Mouse (Mus musculus) liver, embryonic 13.5 days (tissue): ENCODE results near the gene Tmie. TPM values are rescaled to one million over a fixed set of nuclear protein-coding genes. Genes with fewer than 3 reads are reported as not detected.
A peak's percentile ranks its signal among the peaks of the same experiment; 100 is the strongest.

Experiments used
- ATAC-seq: fragments of 200-750 bp; cut with Nextera tagmentation; 2 replicates; pipeline ENCODE4 v1.8.0; 2017; ENCODE audit warnings: low read depth, mild to moderate bottlenecking, moderate number of reproducible peaks, moderate library complexity
- DNase-seq: peaks from one replicate; pipeline ENCODE4 v3.0.0; 2022
- H3K27ac ChIP-seq: fragments of 300-500 bp; sonication (generic); 2 replicates; pipeline ENCODE4 v1.5.1; 2015; ENCODE audit warnings: moderate library complexity, mild to moderate bottlenecking, inconsistent platforms
- H3K27me3 ChIP-seq: fragments of 300-500 bp; sonication (generic); 2 replicates; pipeline ENCODE4 v1.6.1; 2015; ENCODE audit warnings: mild to moderate bottlenecking, inconsistent platforms
- H3K36me3 ChIP-seq: fragments of 300-500 bp; sonication (generic); 2 replicates; pipeline ENCODE4 v1.6.1; 2015; ENCODE audit warnings: mild to moderate bottlenecking, inconsistent platforms
- H3K4me1 ChIP-seq: fragments of 300-500 bp; sonication (generic); replicated peaks from 2 replicates; pipeline ENCODE4 v1.6.1; 2015; ENCODE audit warnings: inconsistent platforms
- H3K4me2 ChIP-seq: fragments of 300-500 bp; sonication (generic); 2 replicates; pipeline ENCODE4 v1.6.1; 2015; ENCODE audit warnings: inconsistent platforms, mild to moderate bottlenecking, moderate library complexity
- H3K4me3 ChIP-seq: fragments of 300-500 bp; sonication (generic); replicated peaks from 2 replicates; pipeline ENCODE4 v1.5.1; 2015; ENCODE audit warnings: mild to moderate bottlenecking, inconsistent platforms
- H3K9ac ChIP-seq: fragments of 300-500 bp; sonication (generic); 2 replicates; pipeline ENCODE4 v1.6.1; 2015; ENCODE audit warnings: mild to moderate bottlenecking, inconsistent platforms
- H3K9me3 ChIP-seq: fragments of 300-500 bp; sonication (generic); replicated peaks from 2 replicates; pipeline ENCODE4 v1.6.1; 2016; ENCODE audit warnings: inconsistent platforms
- WGBS: fragments of 180-500 bp; shearing (Covaris S2); methylation state at CpG from one replicate; pipeline ENCODE4 v1.1.7; 2015; ENCODE audit not compliant: insufficient replicate concordance; 5-methylcytosine and 5-hydroxymethylcytosine counted together
- polyA plus RNA-seq: library from polyadenylated mRNA; unstranded; fragments of >200 nt; fragmentation: Nextera tagmentation; extraction: Ambion mirVana; gene quantifications from 2 replicates; pipeline ENCODE4 v1.2.1, GENCODE M21; 2015

Tmie gene
- polyA plus RNA-seq, 1 experiment from 2014 or later, result 1.3 TPM

- Histone ChIP-seq H3K4me3 (peak overlapping the region; percentile 67), H3K36me3 (no peaks in the 10 kb centered on the region), H3K4me2 (peak overlapping the region; percentile 86), H3K27ac (peak overlapping the region; percentile 91), H3K9me3 (no peaks in the 10 kb centered on the region), H3K4me1 (peaks cover 49% of the 10 kb centered on the region), H3K9ac (peak overlapping the region; percentile 69; the same call in 1 of the 2 replicates), H3K27me3 (peaks cover 5% of the 10 kb centered on the region; the same call in 1 of the 2 replicates)
- DNase-seq (peak; percentile 64), ATAC-seq (peak; percentile 94)
- WGBS, result 19% methylated on average over 5 of the region's 5 CpGs
These were observed 20.8 kb downstream of the Tmie start for GRCm38 (mm10) chr9:110858967-110859596.

- 37% methylated on average over 5 of the region's 5 CpGs for WGBS
- H3K27ac ChIP-seq, result peak overlapping the region; percentile 91
- H3K4me2 ChIP-seq, result peak overlapping the region; percentile 86
- H3K9ac ChIP-seq, result peak overlapping the region; percentile 69
- no peak for DNase-seq
- H3K4me1 ChIP-seq, result peaks cover 49% of the 10 kb centered on the region
- peaks cover 5% of the 10 kb centered on the region; the same call in 1 of the 2 replicates for H3K27me3 ChIP-seq
- peak overlapping the region; percentile 67 for H3K4me3 ChIP-seq
- no peaks in the 10 kb centered on the region for H3K36me3 ChIP-seq
- ATAC-seq, result no peak
- no peaks in the 10 kb centered on the region for H3K9me3 ChIP-seq
These were observed 21.4 kb downstream of the Tmie start for GRCm38 (mm10) chr9:110858523-110858922.

- 9% methylated on average over 50 of the region's 50 CpGs for WGBS
- peak; percentile 42 for DNase-seq
- H3K27ac ChIP-seq, result peak within 1 kb of the TSS; percentile 91
These were observed 22.0 kb downstream of the Tmie start, which contains the start of gene Prss50 for GRCm38 (mm10) chr9:110857781-110858472. TSS of gene Prss50 (plus strand) at chr9:110857967.

GRCm38 (mm10) chr9:110856920-110857319, 23.0 kb downstream of the Tmie start:
- Histone ChIP-seq H3K9ac (no peak overlapping the region), H3K36me3 (no peaks in the 10 kb centered on the region), H3K4me3 (no peak overlapping the region), H3K4me1 (peaks cover 45% of the 10 kb centered on the region), H3K4me2 (no peak overlapping the region), H3K27ac (no peak overlapping the region), H3K27me3 (peaks cover 5% of the 10 kb centered on the region; the same call in 1 of the 2 replicates), H3K9me3 (no peaks in the 10 kb centered on the region)
- ATAC-seq (no peak), DNase-seq (no peak)
- WGBS, result 13% methylated on average over 4 of the region's 4 CpGs

More at GRCm38 (mm10) chr9:110857781-110858472, 22.0 kb downstream of the Tmie start, which contains the start of gene Prss50:
- Histone ChIP-seq H3K4me1 (peaks cover 49% of the 10 kb centered on the region), H3K36me3 (no peaks in the 10 kb centered on the region), H3K27me3 (peaks cover 5% of the 10 kb centered on the region; the same call in 1 of the 2 replicates), H3K9me3 (no peaks in the 10 kb centered on the region), H3K9ac (peak within 1 kb of the TSS; percentile 69), H3K4me2 (peak within 1 kb of the TSS; percentile 86), H3K4me3 (peak within 1 kb of the TSS; percentile 67)
- ATAC-seq, result peak; percentile 11; the same call in 1 of the 2 replicates

- Histone ChIP-seq H3K27me3 (peaks cover 5% of the 10 kb centered on the region; the same call in 1 of the 2 replicates), H3K9ac (no peak overlapping the region), H3K4me3 (no peak overlapping the region), H3K9me3 (no peaks in the 10 kb centered on the region), H3K36me3 (no peaks in the 10 kb centered on the region), H3K4me1 (peaks cover 38% of the 10 kb centered on the region), H3K4me2 (no peak overlapping the region), H3K27ac (no peak overlapping the region)
- 58% methylated on average over 7 of the region's 7 CpGs for WGBS
- ATAC-seq (no peak), DNase-seq (no peak)
These were observed 24.0 kb downstream of the Tmie start for GRCm38 (mm10) chr9:110855903-110856302.

- Histone ChIP-seq H3K27me3 (no peaks in the 10 kb centered on the region), H3K9me3 (no peaks in the 10 kb centered on the region), H3K4me1 (no peaks in the 10 kb centered on the region), H3K4me2 (no peak overlapping the region), H3K36me3 (no peaks in the 10 kb centered on the region), H3K4me3 (no peak overlapping the region), H3K27ac (no peak overlapping the region), H3K9ac (no peak overlapping the region)
- DNase-seq (no peak), ATAC-seq (no peak)
- WGBS, result 75% methylated on average over 7 of the region's 7 CpGs
These were observed 30.8 kb downstream of the Tmie start for GRCm38 (mm10) chr9:110849162-110849561.

- 73% methylated on average over 10 of the region's 10 CpGs for WGBS
- H3K27me3 ChIP-seq, result no peaks in the 10 kb centered on the region
- no peak within 1 kb of the TSS for H3K4me3 ChIP-seq
- ATAC-seq (no peak), DNase-seq (no peak)
- H3K4me1 ChIP-seq, result peaks cover 10% of the 10 kb centered on the region
- H3K9ac ChIP-seq, result no peak within 1 kb of the TSS
- H3K36me3 ChIP-seq, result no peaks in the 10 kb centered on the region
- no peaks in the 10 kb centered on the region for H3K9me3 ChIP-seq
- H3K4me2 ChIP-seq, result no peak within 1 kb of the TSS
- H3K27ac ChIP-seq, result no peak within 1 kb of the TSS
These were observed 35.7 kb downstream of the Tmie start, which contains the start of gene Prss46 for GRCm38 (mm10) chr9:110844206-110844605. TSS of gene Prss46 (plus strand) at chr9:110844506.

GRCm38 (mm10) chr9:110841438-110841837, 38.5 kb downstream of the Tmie start:
- Histone ChIP-seq H3K27ac (no peak overlapping the region), H3K27me3 (no peaks in the 10 kb centered on the region), H3K4me1 (peaks cover 10% of the 10 kb centered on the region), H3K9ac (no peak overlapping the region), H3K36me3 (no peaks in the 10 kb centered on the region), H3K4me2 (no peak overlapping the region), H3K9me3 (no peaks in the 10 kb centered on the region), H3K4me3 (no peak overlapping the region)
- 33% methylated on average over 2 of the region's 2 CpGs for WGBS
- DNase-seq (no peak), ATAC-seq (no peak)

- H3K4me1 ChIP-seq, result peaks cover 10% of the 10 kb centered on the region
- WGBS, result 74% methylated on average over 6 of the region's 6 CpGs
These were observed 39.0 kb downstream of the Tmie start for GRCm38 (mm10) chr9:110840905-110841304.

GRCm38 (mm10) chr9:110836112-110836511, 43.8 kb downstream of the Tmie start:
- H3K27me3 ChIP-seq, result no peaks in the 10 kb centered on the region
- H3K4me1 ChIP-seq, result peaks cover 7% of the 10 kb centered on the region
- H3K27ac ChIP-seq, result no peak overlapping the region
- H3K4me3 ChIP-seq, result no peak overlapping the region
- H3K36me3 ChIP-seq, result no peaks in the 10 kb centered on the region
- H3K9ac ChIP-seq, result no peak overlapping the region
- H3K4me2 ChIP-seq, result no peak overlapping the region
- 51% methylated on average over 2 of the region's 2 CpGs for WGBS
- no peak for ATAC-seq
- DNase-seq, result no peak
- no peaks in the 10 kb centered on the region for H3K9me3 ChIP-seq

More at GRCm38 (mm10) chr9:110840905-110841304, 39.0 kb downstream of the Tmie start:
- Histone ChIP-seq H3K27ac (no peak overlapping the region), H3K36me3 (no peaks in the 10 kb centered on the region), H3K4me2 (no peak overlapping the region), H3K9me3 (no peaks in the 10 kb centered on the region), H3K27me3 (no peaks in the 10 kb centered on the region), H3K9ac (no peak overlapping the region), H3K4me3 (no peak overlapping the region)
- DNase-seq, result no peak
- ATAC-seq, result no peak

GRCm38 (mm10) chr9:110834961-110835360, 45.0 kb downstream of the Tmie start:
- H3K36me3 ChIP-seq, result no peaks in the 10 kb centered on the region
- no peaks in the 10 kb centered on the region for H3K27me3 ChIP-seq
- no peak overlapping the region for H3K4me2 ChIP-seq
- DNase-seq, result no peak
- WGBS, result 32% methylated on average over 10 of the region's 10 CpGs
- no peaks in the 10 kb centered on the region for H3K4me1 ChIP-seq
- no peaks in the 10 kb centered on the region for H3K9me3 ChIP-seq
- H3K4me3 ChIP-seq, result no peak overlapping the region
- H3K9ac ChIP-seq, result no peak overlapping the region
- no peak overlapping the region for H3K27ac ChIP-seq
- no peak for ATAC-seq
